Mouse (Mus musculus) kidney, adult 18-20 months (tissue): ENCODE results near the gene Rab40c.

Experiments used
- DNase-seq: peaks from one replicate; pipeline ENCODE4 v3.0.0; 2021

The Rab40c gene

DNA sequence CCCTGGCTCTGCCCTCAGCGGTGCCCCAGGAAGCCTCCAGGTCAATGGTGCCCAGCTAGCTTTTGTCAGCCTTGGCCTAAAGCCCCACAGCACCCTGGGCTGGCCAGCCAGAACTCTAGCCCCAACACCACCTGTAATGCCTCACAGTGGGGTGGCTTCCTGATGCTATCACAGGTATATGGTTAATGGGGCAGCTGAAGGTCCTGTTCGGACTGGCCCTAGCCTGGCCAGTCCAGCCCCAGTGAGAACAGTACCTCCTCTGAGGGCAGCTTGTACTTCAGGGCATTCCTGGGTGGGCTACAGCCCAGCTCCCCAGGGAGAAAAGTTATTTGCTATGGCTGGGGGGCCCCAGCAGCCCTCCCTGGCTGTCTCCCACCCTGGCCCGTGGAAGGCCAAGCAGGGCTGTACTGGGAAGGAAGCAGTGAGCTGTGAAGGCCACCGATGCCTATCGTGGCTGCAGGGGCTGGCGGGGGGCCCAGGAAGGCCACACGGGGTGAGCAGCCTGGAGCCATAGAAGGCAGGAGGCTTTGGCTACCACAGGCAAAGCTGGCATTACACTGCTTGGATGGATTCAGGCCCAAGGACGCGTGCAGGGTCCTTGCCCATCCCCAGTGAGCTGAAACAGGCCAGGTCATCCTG lies 26.1 kb upstream of the Rab40c start:
- peak; percentile 68 for DNase-seq

DNA sequence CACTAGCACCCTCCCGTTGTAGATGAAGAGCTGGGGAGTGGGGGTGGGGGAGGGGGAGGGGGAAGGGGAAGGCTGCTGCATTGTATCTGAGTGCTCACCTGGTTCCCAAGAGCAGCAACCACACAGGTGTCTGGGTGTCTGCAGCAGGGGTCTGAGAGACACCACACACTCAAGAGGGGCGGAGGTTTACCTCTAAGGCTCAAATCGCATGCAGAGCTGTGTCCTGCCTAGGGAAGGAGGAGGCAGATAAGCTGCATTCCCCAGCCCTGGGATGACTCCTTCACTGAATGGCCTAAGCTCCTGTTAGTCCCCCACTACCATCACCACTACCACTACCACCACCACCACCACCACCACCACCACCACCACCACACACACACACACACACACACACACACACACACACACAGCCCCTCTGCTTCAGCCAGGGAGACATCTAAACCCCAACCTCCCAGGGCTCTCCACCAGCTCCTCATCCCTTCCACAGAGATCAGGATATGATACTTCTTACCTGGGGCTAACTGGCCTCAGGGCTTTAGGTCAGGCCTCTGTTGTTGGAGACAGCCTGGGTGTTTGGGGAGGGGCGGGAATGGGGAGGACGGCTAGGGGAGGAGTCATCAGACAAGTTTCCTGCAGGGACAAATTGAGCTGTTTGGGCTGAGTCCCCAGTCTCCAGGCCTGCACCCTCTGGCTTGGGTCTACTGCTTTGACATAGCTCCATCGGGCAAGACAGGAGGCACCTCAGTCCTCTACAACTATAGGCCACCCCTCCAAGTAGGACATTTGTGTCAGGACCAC lies 25.0 kb upstream of the Rab40c start, which contains the start of the genes Pigq and Nhlrc4:
TSS of gene Pigq (minus strand) at position 571 of the 798 bp plus-strand sequence.
TSS of gene Nhlrc4 (minus strand) at position 596 of the 798 bp plus-strand sequence.
- DNase-seq: no peak

DNA sequence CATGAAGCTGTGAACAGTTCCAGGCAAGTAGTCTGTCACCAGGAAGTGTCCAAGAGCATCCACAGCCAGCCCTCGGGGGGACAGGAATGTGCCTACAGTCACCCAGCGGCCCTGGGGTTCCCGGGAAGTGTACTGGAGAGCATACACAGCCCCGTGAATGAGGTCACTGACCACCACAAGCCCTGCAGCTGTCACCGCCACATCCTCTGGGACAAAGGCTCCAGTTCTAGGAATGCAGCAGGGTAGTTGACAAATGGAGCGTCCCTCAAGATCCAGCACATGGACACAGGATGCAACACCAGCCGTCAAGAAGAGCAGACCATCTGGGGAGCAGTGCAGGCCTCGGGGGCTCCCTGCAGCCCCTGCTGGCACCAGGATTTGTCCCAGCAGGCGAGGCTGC lies 24.2 kb upstream of the Rab40c start:
- DNase-seq: no peak

DNA sequence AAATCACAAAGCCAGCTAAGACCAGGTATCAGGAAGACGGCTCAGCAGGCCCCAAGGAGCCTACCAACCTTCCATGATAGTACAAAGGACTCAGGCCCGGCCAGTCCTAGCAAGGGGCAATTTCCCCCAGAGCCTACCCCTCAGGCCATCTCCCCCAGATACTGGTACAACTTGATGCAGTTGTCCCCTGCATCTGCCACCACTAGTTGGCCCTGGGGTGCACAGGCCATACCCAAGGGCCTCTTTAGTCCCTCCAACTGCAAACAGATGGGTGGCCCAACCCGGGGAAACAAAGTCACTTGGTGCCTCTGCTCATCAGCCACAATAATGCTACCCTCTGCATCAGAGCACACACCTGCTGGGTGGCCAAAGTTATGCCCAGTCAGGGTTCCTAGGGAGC lies 23.7 kb upstream of the Rab40c start:
- no peak for DNase-seq

DNA sequence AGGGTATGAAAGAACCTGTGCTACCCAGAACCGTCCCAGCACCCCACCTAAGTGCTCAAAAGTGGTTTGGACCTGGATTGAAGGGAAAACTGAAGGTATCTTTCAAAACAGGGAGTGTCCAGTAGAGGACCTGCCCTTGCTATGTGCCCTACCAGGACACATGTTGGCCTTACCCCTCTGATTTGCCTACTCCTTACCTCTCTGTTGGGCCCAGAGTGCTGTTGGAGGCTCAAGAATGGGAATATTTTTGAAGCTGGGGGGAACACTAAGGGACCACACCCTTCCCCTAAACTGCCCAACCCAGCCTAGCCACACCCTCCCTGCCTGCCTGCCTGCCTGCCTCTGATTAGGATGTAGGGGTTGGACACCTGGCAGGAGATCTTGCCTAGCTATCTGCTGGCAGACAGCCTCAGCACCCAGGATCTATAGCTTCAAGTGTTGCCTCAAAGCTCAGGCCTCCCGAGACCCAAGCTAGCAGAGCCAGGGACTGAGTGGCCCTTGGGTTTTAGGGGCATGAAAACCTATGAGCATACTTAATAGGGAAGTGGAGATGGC lies 23.1 kb upstream of the Rab40c start:
- DNase-seq: no peak

DNA sequence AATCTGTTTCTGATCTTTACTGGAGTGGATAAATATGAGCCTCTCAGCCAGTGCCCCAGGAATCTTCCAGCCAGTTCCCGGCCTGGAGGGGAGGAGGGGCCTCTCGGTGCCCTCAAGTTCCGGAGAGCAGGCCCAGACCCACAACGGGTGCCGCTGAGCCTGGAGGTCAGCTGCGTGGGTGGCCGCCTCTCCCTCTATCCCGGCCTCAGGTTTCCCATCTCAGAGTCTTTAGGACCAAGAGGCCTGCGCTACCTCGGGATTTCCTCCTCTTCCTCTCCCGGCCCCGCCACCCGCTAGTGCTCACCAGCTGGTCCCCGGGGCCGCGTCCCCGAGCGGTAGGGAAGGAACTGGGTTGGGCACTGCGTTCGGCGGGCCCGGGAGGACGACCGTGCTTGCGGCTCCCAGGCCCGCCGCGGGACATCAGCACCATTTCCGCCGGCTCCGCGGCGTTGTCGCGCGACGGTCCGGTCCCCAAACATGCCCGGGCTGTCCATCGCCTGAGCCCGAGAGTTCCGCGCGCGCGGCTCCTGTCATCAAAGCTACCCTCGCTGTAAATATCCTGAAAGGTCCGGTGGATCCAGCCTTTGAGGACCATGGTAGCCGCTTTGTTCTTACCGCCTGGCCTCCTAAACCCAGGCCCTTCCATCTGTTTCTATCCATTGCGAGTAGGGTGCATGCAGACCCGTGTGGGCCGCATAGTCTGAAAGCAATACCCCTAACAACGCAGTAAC lies 22.1 kb upstream of the Rab40c start:
- DNase-seq: peak; percentile 85

DNA sequence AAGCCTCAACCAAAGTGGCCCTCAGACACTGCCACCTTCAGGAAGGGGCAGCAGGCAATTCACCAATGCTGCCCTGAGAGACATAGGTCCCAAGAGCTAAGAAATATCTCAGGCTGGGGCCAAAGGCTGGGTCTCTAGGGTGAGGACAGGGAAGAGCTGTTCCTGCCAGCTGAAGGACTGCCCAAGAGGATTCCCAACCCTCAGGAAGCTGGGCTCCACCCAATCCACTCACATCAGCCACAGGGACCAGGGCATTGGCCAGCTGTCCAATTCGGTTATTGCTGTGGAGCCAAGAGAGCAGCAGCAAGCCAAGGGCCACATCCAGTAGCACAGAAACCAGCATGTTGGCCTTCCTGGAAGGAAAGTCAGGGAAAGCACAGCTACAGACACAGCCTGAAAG lies 15.0 kb upstream of the Rab40c start:
- DNase-seq: no peak

DNA sequence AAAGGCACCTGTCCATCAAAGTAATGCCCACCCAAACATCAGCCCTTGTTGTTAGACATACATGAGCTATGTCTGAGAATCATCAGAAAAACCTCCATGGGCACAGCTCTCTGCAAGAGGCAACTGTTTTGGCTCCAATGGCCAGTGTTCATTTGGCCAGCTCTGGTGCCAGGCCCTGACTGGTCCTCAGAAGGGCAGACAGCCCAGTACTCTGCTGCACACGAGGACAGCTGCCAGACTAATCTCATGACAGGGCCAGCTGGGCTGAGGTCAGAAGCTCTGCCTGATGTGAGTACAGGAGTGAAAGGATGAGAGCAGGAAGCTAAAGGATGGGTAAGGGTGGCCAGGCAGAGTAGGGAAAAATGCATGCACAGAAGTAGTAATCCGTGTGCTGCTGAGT lies 5.8 kb upstream of the Rab40c start:
- no peak for DNase-seq

DNA sequence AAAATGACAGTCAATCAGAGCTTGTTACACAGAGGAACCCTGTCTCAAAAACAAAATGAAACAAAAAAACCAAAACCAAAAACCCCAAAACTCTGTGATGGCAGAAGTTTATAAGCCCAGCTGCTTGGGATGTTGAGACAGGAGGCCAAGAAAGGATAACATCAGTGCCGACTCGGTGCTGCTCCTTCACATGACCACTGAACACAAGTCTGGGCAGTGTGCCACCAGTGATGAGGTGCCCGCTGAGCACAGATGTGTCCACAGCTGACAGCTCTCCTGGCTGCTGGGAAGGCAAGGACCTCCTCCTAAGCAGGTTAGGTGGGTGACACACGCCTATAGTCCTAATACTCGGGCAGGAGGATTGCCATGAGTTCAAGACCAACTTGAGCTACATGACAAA lies 2.6 kb upstream of the Rab40c start:
- DNase-seq: peak; percentile 36

DNA sequence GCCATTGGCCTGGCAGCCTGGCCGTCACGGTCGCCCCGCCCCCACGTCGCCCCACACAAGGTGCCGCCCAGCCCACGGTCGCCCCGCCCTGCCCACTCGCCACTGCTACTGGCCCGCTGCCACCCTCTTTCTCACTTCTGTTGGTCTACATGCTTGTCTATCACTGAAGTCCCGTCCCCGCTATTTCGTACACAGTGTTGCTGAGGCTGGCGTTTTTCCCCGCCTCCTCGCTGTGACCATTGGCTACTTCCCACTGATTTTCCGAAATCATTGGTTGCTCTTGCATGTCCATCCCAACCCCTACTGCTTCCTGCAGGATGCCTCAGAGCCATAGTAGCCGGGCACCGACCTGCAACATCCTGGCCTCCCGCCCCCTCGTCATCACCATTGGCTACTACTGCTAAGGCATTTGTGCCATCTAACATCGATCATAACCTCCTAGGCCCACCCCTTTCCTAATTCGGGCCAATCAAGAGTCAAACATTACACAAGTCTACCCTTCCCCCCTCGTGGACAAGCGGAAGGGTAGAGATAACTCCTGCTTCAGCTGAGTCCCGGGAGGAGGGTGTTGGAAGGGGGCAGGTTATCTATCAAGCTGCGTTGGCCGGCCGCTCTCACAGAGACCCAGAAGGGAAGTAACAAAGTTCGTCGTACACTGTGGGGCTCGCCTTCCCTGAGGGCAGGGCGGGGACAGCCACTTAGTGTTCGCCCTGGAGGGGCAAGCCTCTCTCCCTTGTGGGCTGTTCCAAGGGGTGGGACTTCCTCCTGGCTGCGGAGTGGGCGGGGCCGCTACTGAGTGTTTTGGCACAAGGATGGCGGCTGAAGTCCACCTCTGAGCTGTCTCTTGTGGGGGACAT lies 487 bp upstream of the Rab40c start:
- DNase-seq: peak; percentile 100

DNA sequence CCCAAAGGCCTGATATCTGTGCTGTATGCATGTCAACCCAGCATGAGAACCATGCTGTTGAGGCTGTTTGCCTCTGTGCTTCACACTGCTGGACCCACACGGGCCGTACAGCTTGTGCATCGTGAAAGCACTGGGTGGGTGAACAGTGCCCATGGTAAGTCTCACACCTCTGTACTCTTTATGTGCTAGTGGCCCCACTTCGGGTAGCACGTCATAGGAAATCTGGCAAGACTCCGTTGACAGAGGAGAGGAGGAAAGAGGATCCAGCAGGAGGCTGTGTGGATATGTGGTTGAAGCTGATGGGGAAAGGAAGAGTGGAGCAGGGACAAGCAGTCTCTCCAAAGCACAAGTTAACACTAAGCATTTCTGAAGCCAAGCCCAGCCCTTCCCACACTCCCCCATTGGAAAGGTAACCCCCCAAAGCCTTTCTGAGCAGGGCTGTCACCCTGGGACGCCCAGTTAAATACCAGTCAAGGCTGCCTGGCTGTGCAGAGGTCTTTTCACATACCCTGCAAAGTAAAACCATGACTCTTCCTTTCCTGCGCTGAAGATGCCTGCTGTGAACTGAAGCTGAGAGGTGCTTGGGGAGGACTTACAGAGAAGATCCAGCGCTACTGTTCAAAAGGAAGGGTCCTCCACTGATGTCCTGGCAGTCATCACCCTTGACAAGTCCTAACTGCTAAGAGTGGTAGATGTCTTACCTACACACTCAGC lies 1.3 kb downstream of the Rab40c start:
- DNase-seq: no peak

DNA sequence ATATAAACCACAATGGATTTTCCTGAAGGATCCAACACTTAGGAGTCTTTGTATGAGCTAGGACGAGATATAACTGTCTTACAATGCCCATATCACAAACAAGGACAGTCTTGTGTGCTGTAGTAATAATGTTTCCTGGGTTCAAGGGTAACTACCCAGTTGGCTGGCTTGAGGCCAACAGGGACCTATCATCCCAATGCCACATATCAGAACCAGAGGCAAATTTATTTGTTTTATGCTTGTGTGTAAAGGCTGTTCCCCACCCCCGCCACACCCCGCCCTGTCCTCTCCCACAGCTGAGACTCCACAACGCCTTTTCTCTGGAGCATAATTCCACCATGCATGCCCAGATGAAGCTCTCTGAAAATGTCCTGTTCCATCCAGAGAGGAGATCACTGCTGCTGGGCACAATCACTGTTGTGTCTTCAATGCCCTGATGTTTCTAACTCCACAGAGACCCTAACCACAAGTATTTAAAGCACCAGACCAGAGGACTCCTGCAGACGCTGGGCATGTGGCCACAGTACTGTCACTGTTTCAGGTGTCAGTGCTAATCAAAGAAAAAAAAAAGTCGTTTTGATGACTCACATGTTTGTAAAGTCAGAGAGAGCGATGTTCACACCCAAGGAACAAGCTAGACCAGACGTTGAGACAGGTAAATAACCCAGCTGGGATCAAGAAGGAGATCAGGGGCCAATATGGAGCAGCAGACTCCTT lies 2.4 kb downstream of the Rab40c start:
- DNase-seq: no peak

DNA sequence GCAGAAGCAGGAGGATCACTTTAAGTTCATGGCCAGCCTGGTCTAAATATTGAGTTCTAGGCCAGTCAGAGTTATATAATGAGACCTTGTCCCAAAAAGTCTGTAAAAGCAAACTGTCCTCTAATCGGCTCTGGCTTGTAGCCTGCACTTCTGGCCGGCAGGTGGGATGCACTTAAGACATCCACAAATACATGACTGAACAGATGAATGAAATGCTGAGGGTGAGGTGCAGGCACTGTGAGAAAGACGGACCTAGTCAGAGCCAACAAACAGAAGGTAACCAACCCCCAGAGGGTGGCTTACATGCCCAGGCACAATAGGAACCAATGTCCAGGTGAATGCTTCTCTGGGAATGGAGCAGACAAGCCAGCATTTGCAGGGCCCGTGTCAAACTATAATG lies 5.2 kb downstream of the Rab40c start:
- no peak for DNase-seq

DNA sequence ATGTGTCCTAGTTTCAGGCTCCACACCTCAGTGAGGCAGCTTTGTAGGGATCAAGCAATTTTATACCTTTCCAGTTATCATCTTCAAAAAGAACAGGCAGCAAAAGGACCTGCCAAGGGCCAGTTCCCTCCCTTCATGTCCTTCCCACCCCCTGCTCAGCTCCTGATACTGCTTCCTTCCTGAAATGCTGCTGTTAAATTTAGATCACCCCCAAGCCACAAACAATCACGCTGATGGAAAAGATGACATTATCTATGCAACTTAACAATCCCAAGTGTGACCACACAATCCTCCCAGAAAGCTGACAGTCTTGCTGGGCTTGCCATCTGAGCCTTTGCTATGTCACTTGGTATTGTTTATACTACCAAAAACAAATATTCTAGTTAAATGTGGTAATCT lies 5.7 kb downstream of the Rab40c start:
- no peak for DNase-seq

DNA sequence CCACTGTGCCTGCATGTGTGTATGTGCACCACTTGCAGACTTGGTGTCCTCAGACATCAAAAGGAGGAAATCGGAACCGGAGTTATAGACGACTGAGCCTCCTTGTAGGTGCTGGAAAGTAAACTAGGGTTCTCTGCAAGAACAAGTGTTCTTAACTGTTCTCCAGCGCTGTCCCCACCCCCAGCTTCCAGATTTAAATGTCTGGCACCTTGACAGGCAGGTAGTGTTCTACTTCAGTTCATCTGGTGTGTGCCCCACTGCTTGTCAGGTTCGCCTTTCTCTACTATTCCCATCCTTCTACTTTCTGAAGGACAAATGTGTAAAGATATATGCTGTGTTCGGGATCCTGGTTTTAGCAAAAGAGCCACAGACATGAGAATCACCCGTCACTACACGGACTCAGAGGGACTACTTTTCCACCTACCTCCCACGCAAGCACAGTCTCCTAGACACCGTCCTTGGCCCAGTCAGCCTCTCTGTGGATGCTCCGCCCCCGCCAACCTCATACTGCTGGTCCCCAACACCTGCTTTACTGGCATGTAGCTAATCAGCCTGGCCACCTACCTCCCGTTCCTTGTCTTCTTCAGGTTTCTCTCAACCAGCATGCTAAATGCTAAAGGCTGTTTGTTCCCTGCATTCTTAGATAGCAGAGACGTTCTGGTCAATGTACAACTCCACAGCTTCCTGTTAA lies 6.2 kb downstream of the Rab40c start:
- DNase-seq: peak; percentile 50

DNA sequence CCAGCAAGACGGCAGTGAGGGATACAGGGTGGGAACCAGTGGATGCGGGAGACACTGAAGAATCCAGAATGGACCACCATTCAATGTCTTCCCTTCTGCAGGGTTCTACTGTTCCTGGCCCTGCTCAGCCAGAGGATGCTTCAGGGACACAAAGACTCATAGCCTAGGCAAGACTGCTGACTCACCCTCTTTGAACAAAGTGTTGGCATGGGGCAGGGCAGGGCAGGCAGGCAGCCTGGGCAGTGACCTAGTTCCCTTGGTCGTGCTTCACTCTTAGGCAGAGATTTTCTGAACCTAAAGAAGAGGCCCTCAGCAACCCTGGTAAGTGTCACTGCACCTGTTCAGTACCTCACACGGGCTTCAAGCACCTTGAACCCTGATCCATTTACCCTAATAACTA lies 7.7 kb downstream of the Rab40c start:
- DNase-seq: peak; percentile 32

DNA sequence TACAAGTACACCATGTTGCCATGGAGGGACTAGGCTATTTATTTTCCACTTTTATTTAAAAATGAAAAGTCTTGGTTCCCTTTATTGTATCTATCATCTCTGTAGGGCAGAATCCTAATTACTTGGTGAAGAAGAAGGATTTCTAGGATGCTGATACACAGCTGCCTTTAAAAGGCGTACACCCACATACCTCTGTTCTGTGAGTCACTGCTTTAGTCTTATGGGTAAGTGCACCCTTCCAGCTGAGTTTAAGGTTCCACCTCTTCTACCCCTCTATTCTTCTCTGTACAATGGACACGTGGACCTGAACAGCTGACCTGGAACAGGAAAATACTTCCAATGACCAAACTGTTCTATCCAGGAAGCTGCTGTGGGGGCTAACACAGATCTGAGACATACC lies 11.9 kb downstream of the Rab40c start:
- DNase-seq: no peak

DNA sequence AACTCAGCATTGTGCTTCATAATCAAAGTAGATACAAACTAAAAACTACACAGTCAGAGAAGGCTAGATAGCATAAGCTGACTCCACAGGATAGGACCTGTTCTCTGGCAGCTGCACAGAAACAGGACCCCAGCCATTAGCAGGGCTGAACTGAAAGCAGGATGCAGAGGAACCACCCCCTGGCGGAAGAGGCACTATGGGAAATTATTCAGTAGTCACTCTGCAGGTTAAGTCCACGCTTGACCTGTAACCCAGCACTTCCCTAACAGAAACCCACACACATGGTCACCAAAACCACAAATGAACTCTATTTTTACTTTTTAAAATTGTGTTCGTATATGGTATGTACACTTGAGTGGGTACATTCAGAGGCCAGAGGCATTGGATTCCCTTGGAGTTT lies 16.5 kb downstream of the Rab40c start:
- no peak for DNase-seq

DNA sequence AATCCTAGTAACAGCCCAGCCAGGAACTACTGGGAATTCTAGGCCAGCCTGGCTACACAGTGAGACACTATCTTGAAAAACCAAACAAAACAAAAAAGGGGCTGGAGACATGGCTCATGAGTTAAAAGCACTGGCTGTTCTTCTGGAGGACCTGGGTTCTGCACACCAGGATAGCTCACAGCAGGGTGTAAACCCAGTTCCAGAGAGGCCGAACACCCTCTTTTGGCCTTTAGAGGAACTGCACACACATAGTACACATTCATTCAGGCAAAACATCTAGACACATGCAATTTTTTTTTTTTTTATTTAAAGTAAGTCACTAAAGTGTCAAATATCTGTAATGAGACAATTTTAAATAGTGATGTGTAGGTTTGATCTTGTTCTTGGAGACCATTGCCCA lies 19.3 kb downstream of the Rab40c start:
- no peak for DNase-seq

DNA sequence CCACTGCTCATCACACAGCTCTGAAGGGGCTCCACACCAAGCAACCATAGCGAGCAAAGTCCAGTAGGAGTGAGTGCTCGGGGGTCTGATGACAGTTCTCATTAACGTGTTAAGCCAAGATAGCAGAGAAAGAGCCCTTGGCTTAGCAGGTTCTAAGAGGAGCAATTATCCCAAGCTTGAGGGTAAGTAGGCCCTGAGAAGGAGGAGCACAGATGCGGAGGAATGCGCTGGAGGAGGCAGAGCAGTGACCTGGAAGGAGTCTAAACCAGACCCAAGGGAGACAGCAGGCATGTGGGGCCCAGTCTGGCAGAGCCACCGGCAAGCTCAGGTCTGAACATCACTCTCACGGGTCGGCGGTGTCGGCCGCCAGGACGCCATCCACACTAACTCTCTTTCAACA lies 23.6 kb downstream of the Rab40c start:
- no peak for DNase-seq

DNA sequence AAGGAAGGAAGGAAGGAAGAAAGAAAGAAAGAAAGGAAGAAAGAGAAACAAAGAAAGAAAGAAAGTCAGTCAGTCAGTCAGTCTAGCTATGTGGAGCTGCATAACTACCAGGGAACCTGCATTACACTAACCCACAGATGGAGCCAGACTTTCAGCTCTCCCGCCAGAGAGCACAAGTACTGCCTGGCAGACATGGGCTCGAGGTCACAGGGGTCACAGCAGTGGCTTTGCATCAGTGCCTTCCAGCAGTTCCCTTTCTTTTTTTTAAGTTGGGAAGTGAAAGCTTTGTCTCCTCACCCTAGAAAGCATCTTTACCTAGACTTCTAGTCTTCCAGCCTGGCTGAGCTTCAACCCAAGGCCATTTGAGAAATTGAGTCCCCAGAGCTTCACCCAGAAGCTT lies 24.1 kb downstream of the Rab40c start:
- no peak for DNase-seq
